Mouse (Mus musculus) megakaryocyte, embryonic 14.5 days (primary cell): ENCODE measurements at regions not wholly inside any gene's neighbourhood (a gene's known extent, or its start where the extent isn't known, plus 50 kb on each side); places are given as distances from the start of the nearest gene placed in this dataset.

Experiments
- FLI1 ChIP-seq: IDR thresholded peaks from 2 replicates; pipeline ENCODE4 v1.6.1; 2012; ENCODE audit warnings: low read length, inconsistent platforms, mixed read lengths
- GATA1 ChIP-seq: IDR thresholded peaks from 3 replicates; pipeline ENCODE4 v1.6.1; 2012; ENCODE audit warnings: mixed read lengths, low read length, inconsistent platforms, borderline replicate concordance

- TF ChIP-seq FLI1, result no peak
- TF ChIP-seq GATA1, result no peak
Measured at GRCm38 (mm10) chrX:12296264-12297053, 136.3 kb upstream of the Bcor start.
